Mouse (Mus musculus) kidney, adult 2 months (tissue): ENCODE measurements around the gene D11Wsu47e.

Experiments
- CTCF ChIP-seq: fragments of 200-500 bp; conservative IDR thresholded peaks from 2 replicates; pipeline ENCODE4 v1.5.1; 2011; ENCODE audit warnings: low read depth, mild to moderate bottlenecking, control low read depth, low read length, moderate library complexity, mixed read lengths; ENCODE audit not compliant: insufficient read depth, insufficient read length
- POLR2A ChIP-seq: fragments of 200-500 bp; IDR thresholded peaks from one replicate; pipeline ENCODE4 v1.6.1; 2011; ENCODE audit warnings: low read depth, low read length, control low read depth

- TF ChIP-seq CTCF (no peak), POLR2A (no peak)
Observed at GRCm38 (mm10) chr11:113634699-113635121, 49.5 kb upstream of the D11Wsu47e start.
